Mouse (Mus musculus) liver, adult 2 months (tissue): Measurements from ENCODE around the gene Etfb. TPM values are rescaled to one million over a fixed set of nuclear protein-coding genes. Genes with fewer than 3 reads are reported as not detected.
A peak's percentile ranks its signal among the peaks of the same experiment; 100 is the strongest.

Source experiments
- DNase-seq: peaks from one replicate; pipeline ENCODE4 v3.0.0-alpha.2; 2011; ENCODE audit warnings: low read depth, low spot score; ENCODE audit errors: extremely low read depth
- H3K27ac ChIP-seq: fragments of 200-500 bp; replicated peaks from 2 replicates; pipeline ENCODE4 v1.5.1; 2012; ENCODE audit warnings: low read depth, mild to moderate bottlenecking, control low read depth, inconsistent platforms, low read length; ENCODE audit not compliant: insufficient read depth
- H3K27me3 ChIP-seq: fragments of 200-500 bp; 2 replicates; pipeline ENCODE4 v1.6.1; 2012; ENCODE audit warnings: mild to moderate bottlenecking, moderate library complexity, low read length, inconsistent platforms; ENCODE audit not compliant: control insufficient read depth, insufficient read depth
- H3K36me3 ChIP-seq: fragments of 200-500 bp; 2 replicates; pipeline ENCODE4 v1.6.1; 2012; ENCODE audit warnings: low read length, inconsistent platforms; ENCODE audit not compliant: control insufficient read depth, insufficient read depth
- H3K4me1 ChIP-seq: fragments of 200-500 bp; 2 replicates; pipeline ENCODE4 v1.6.1; 2011; ENCODE audit warnings: low read length; ENCODE audit not compliant: control insufficient read depth, insufficient read depth
- H3K4me3 ChIP-seq: fragments of 200-500 bp; 2 replicates; pipeline ENCODE4 v1.5.1; 2011; ENCODE audit warnings: low read depth, mild to moderate bottlenecking, control low read depth, low read length, moderate library complexity; ENCODE audit not compliant: insufficient read depth
- H3K79me2 ChIP-seq: fragments of 200-500 bp; 2 replicates; pipeline ENCODE4 v1.6.1; 2012; ENCODE audit warnings: inconsistent platforms, mild to moderate bottlenecking, low read length, moderate library complexity; ENCODE audit not compliant: control insufficient read depth, insufficient read depth
- H3K9ac ChIP-seq: fragments of 200-500 bp; 2 replicates; pipeline ENCODE4 v1.6.1; 2012; ENCODE audit warnings: low read depth, mild to moderate bottlenecking, control low read depth, inconsistent platforms, low read length
- CTCF ChIP-seq: fragments of 200-500 bp; IDR thresholded peaks from 2 replicates; pipeline ENCODE4 v1.5.1; 2011; ENCODE audit warnings: low read depth, low read length, control low read depth
- POLR2A ChIP-seq: fragments of 200-500 bp; IDR thresholded peaks from 2 replicates; pipeline ENCODE4 v1.6.1; 2011; ENCODE audit warnings: low read length, control low read depth; ENCODE audit not compliant: insufficient read depth; ENCODE audit errors: extremely low read depth
- WGBS: fragments of 180-500 bp; shearing (Covaris S2); methylation state at CpG from one replicate; pipeline ENCODE4 v1.1.7; 2018; 5-methylcytosine and 5-hydroxymethylcytosine counted together
- polyA plus RNA-seq: library from polyadenylated mRNA; depleted of rRNA; stranded (reverse); fragments of >200 nt; gene quantifications from 2 replicates; pipeline ENCODE4 v1.2.3, GENCODE M21; 2012
- total RNA-seq: library from RNA; depleted of rRNA; stranded (reverse); fragments of >200 nt; gene quantifications from 2 replicates; pipeline ENCODE4 v1.2.3, GENCODE M21; 2014

Etfb gene
- total and polyA plus RNA-seq, 2 experiments: 330 to 572 TPM

DNA sequence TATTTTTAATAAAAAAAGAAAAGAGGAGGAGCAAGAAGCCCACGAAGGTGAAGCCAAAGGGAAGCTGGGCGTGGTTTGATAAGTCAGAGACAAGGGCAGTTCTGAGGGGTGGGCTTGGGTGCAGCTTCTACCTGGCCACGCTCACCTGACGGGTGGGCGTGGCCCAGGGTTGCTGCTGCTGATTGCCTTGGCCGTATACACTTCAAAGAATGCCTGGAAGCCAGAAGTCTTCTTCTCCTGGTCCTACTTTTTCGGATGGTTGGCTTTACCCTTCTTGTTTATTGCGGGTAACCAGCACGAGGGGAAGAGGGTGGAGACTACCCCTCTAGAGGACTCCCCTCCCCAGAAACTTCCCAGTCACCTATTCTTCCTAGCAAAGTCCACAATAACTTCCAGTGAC is 1.2 kb upstream of the Etfb start:
- Histone ChIP-seq H3K4me3 (peak overlapping the region; percentile 56), H3K36me3 (no peaks in the 10 kb centered on the region; the same call in 1 of the 2 replicates), H3K27ac (peak overlapping the region; percentile 97), H3K27me3 (no peaks in the 10 kb centered on the region), H3K9ac (peak overlapping the region; percentile 76), H3K79me2 (peaks cover 25% of the 10 kb centered on the region; the same call in 1 of the 2 replicates), H3K4me1 (peaks cover 20% of the 10 kb centered on the region)
- 60% methylated on average over 9 of the region's 9 CpGs for WGBS
- DNase-seq: no peak
- TF ChIP-seq CTCF (no peak), POLR2A (no peak)

DNA sequence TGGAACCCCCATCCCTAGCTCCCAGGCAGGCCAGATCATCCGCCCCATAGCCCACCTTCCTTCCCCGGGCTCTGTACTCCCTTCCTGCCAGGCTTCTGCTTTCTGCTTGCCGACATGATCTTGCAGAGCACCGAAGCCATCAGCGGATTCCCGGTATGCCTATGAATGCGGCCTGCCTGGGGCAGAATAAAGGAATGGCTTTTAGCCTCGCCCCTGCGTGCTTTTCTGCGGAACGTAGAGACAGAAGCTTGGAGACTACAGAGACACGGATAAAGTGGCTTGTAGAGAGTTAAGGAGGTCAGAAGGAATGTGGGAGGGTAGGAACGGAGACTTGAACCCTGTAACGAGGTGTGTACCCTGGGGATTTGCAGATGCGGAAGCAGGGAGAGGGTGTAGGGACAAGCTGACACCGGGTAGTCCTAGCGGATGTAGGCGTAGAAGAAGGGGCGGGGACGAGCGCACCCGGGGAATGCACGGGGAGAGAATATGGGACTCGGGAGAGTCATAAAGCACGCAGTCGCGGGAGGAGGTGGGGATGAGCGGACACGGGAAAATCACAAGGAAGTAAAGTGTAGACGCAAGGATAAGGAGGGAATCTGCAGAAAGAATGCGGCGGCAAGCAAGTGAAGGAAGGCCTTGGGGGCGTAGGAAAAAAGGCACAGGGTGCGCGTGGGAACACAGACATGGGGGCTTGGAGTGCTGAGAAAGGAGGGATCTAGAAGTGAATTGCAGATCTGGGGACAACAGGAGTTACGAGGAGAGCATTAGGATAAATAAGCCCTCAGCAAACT is 562 bp upstream of the Etfb start:
- 2% methylated on average over 36 of the region's 36 CpGs for WGBS
- H3K4me1 ChIP-seq: peaks cover 26% of the 10 kb centered on the region

DNA sequence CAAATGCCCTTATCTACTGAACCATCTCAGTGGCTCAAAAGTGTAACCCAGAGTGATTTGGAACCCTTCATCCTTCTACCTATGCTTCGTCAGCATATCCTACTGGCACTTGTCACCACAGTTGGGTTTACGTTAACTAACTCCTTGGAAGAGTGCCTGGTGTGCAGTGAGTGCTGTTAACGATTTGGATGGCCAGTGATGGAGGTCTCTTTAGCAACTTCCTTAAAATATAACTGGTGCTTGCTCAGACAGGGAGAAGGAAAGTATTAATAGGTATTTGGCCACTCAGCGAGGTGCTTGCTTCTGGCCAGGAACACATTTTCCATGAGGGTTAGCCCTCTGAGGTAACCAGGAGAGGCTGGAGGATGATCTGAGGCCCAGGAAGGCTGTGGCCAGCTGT is 3.9 kb downstream of the Etfb start:
- no peak for TF ChIP-seq CTCF
- TF ChIP-seq POLR2A: no peak
- Histone ChIP-seq H3K4me1 (peaks cover 47% of the 10 kb centered on the region), H3K27me3 (no peaks in the 10 kb centered on the region), H3K79me2 (peaks cover 25% of the 10 kb centered on the region; the same call in 1 of the 2 replicates), H3K36me3 (no peaks in the 10 kb centered on the region; the same call in 1 of the 2 replicates), H3K9ac (no peak overlapping the region), H3K27ac (0 out of 2 replicates have a peak overlapping the region, but pooled peaks have one; percentile 10), H3K4me3 (no peak overlapping the region)
- 14% methylated on average over 4 of the region's 4 CpGs for WGBS
- peak; percentile 83 for DNase-seq

More for the DNA sequence above, 562 bp upstream of the Etfb start:
- TF ChIP-seq POLR2A (peak; percentile 39; the same call in 1 of the 2 replicates), CTCF (no peak)
- H3K27me3 ChIP-seq: no peaks in the 10 kb centered on the region
- peak overlapping the region; percentile 97 for H3K27ac ChIP-seq
- H3K4me3 ChIP-seq: peak overlapping the region; percentile 56
- no peaks in the 10 kb centered on the region; the same call in 1 of the 2 replicates for H3K36me3 ChIP-seq
- peak overlapping the region; percentile 76 for H3K9ac ChIP-seq
- DNase-seq: peak; percentile 70
- H3K79me2 ChIP-seq: peaks cover 25% of the 10 kb centered on the region; the same call in 1 of the 2 replicates

GRCm38 (mm10) chr7:43448246-43448645 is 4.4 kb downstream of the Etfb start:
- peaks cover 49% of the 10 kb centered on the region for H3K4me1 ChIP-seq
- peak; percentile 46 for DNase-seq
- peaks cover 25% of the 10 kb centered on the region; the same call in 1 of the 2 replicates for H3K79me2 ChIP-seq

DNA sequence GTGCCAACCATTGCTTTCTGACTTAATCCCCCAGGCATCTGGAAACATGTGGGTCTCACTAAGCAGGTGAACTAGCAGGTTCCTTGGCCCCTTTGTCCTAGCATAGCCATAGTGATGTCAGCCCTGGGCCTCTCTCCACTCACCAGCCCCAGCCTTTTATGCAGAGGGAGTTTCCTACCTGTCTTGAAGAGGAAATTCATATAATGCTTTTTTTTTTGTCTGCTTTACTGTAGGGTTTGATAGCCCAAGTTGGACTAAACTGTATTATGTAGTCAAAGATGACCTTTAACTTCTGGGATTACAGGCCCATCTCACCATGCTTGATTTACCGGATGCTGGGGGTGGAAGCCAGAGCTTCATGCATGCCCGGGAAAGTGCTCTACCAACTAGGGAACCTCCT is 5.9 kb downstream of the Etfb start:
- H3K4me3 ChIP-seq: no peak overlapping the region
- peaks cover 58% of the 10 kb centered on the region for H3K4me1 ChIP-seq
- 52% methylated on average over 2 of the region's 2 CpGs for WGBS
- TF ChIP-seq POLR2A: no peak
- no peak for TF ChIP-seq CTCF
- peaks cover 6% of the 10 kb centered on the region; the same call in 1 of the 2 replicates for H3K36me3 ChIP-seq
- peaks cover 17% of the 10 kb centered on the region; the same call in 1 of the 2 replicates for H3K79me2 ChIP-seq
- H3K27ac ChIP-seq: no peak overlapping the region
- H3K9ac ChIP-seq: no peak overlapping the region
- no peak for DNase-seq
- H3K27me3 ChIP-seq: no peaks in the 10 kb centered on the region

More at GRCm38 (mm10) chr7:43448246-43448645, 4.4 kb downstream of the Etfb start:
- Histone ChIP-seq H3K4me3 (no peak overlapping the region), H3K36me3 (no peaks in the 10 kb centered on the region; the same call in 1 of the 2 replicates), H3K27ac (no peak overlapping the region), H3K27me3 (no peaks in the 10 kb centered on the region), H3K9ac (no peak overlapping the region)
- 43% methylated on average over 2 of the region's 3 CpGs for WGBS
- TF ChIP-seq POLR2A: no peak
- no peak for TF ChIP-seq CTCF
